Mouse (Mus musculus) erythroblast, embryonic 14.5 days (primary cell): ENCODE results near the gene Taldo1.

Experiments
- GATA1 ChIP-seq: IDR thresholded peaks from 2 replicates; pipeline ENCODE4 v1.6.1; 2012; ENCODE audit warnings: low read length, inconsistent platforms, mixed read lengths
- TAL1 ChIP-seq: IDR thresholded peaks from 3 replicates; pipeline ENCODE4 v1.6.1; 2012; ENCODE audit warnings: low read length, inconsistent platforms, mixed read lengths

DNA sequence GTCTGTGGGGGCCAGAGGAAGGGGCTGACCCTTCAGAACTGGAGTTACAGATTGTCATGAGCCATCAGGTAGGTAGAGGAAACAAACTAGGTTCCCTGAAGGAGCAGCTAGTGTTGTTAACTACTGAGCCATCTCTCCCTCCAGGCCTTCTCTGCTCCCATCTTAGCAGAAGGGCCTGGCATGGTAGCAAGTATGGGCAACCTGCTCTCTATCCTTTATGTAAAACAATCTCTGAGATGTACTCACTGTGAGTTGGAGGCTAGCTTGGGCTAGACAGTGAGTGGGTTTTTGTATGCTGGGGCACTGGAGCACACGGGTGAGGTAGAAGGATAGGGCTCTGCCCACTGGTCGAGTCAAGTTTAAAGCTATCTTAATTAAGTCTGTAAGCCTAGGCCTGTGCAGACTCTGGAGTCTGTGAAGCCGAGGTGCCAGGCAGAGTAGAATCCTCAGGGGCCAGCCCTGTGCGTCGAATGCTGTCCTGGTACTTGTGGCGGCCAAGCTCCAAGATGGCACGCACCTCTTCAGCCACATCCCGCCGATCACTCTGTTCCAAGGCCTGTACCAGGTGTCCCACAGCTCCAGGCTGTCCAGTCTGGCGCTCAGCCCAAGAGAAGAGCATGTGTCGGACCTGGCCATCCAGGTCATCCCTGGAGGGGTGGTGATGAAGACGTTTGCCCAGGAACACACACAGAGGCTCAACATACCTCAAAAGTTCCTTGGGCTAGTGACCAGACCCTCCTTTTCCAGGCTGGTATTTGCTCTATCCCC is 46.4 kb downstream of the Taldo1 start:
- TF ChIP-seq GATA1 (no peak), TAL1 (no peak)
